Mouse (Mus musculus) hindbrain, embryonic 15.5 days (tissue): Measurements from ENCODE around the gene Prpf8. TPM values are rescaled to one million over a fixed set of nuclear protein-coding genes. Genes with fewer than 3 reads are reported as not detected.
A peak's percentile ranks its signal among the peaks of the same experiment; 100 is the strongest.

Experiments
- ATAC-seq: fragments of 200-750 bp; cut with Nextera tagmentation; 2 replicates; pipeline ENCODE4 v1.8.0; 2017; ENCODE audit warnings: low read depth, moderate number of reproducible peaks, moderate TSS enrichment; ENCODE audit not compliant: low FRiP score
- H3K27ac ChIP-seq: fragments of 300-500 bp; sonication (generic); replicated peaks from 2 replicates; pipeline ENCODE4 v1.5.1; 2015; ENCODE audit warnings: mild to moderate bottlenecking, inconsistent platforms
- H3K27me3 ChIP-seq: fragments of 300-500 bp; sonication (generic); 2 replicates; pipeline ENCODE4 v1.6.1; 2015; ENCODE audit warnings: control low read depth, inconsistent platforms
- H3K36me3 ChIP-seq: fragments of 300-500 bp; sonication (generic); 2 replicates; pipeline ENCODE4 v1.6.1; 2015; ENCODE audit warnings: control low read depth, inconsistent platforms
- H3K4me1 ChIP-seq: fragments of 300-500 bp; sonication (generic); replicated peaks from 2 replicates; pipeline ENCODE4 v1.6.1; 2015; ENCODE audit warnings: control low read depth, inconsistent platforms
- H3K4me2 ChIP-seq: fragments of 300-500 bp; sonication (generic); 2 replicates; pipeline ENCODE4 v1.6.1; 2015; ENCODE audit warnings: moderate library complexity, mild to moderate bottlenecking, inconsistent platforms
- H3K4me3 ChIP-seq: fragments of 300-500 bp; sonication (generic); 2 replicates; pipeline ENCODE4 v1.5.1; 2015; ENCODE audit warnings: mild to moderate bottlenecking, inconsistent platforms
- H3K9ac ChIP-seq: fragments of 300-500 bp; sonication (generic); 2 replicates; pipeline ENCODE4 v1.6.1; 2015; ENCODE audit warnings: inconsistent platforms
- H3K9me3 ChIP-seq: fragments of 300-500 bp; sonication (generic); 2 replicates; pipeline ENCODE4 v1.6.1; 2016; ENCODE audit warnings: control low read depth, inconsistent platforms
- WGBS: fragments of 180-500 bp; shearing (Covaris S2); methylation state at CpG from one replicate; pipeline ENCODE4 v1.1.7; 2015; 5-methylcytosine and 5-hydroxymethylcytosine counted together
- polyA plus RNA-seq: library from polyadenylated mRNA; unstranded; fragments of >200 nt; fragmentation: Nextera tagmentation; extraction: Ambion mirVana; gene quantifications from 2 replicates; pipeline ENCODE4 v1.2.1, GENCODE M21; 2015

Gene Prpf8
- polyA plus RNA-seq, 1 experiment from 2014 or later: 51.2 TPM

- Histone ChIP-seq H3K4me3 (peak overlapping the region; percentile 27), H3K36me3 (peaks cover 22% of the 10 kb centered on the region), H3K9ac (no peak overlapping the region), H3K9me3 (no peaks in the 10 kb centered on the region), H3K4me2 (peak overlapping the region; percentile 56), H3K4me1 (no peaks in the 10 kb centered on the region; the same call in none of the 2 replicates), H3K27ac (no peak overlapping the region), H3K27me3 (0 out of 2 replicates have a peak, but pooled peaks cover 4% of the 10 kb centered on the region)
- WGBS: 64% methylated on average over 7 of the region's 7 CpGs
- no peak for ATAC-seq
Observed at GRCm38 (mm10) chr11:75468410-75468809, 18.2 kb upstream of the Prpf8 start.

DNA sequence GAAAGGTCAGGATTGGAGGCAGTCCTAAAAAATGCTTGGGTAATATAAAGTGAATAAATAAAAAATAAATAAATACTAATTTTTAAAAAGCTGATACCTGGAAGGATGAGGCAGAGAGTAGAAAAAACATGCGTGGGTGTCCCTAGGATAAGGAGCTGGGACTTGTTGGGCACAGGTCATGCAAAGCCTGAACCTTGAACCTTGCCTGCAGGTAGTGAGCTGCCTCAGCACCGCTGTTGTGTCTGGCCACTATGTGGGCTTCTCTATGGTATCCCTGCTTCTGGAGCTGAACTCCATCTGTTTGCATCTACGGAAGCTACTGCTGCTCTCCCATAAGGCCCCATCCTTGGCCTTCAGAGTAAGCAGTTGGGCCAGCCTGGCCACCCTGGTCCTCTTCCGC, 17.4 kb upstream of the Prpf8 start:
- H3K27ac ChIP-seq: no peak overlapping the region
- 0 out of 2 replicates have a peak, but pooled peaks cover 4% of the 10 kb centered on the region for H3K27me3 ChIP-seq
- H3K4me2 ChIP-seq: no peak overlapping the region
- peaks cover 22% of the 10 kb centered on the region for H3K36me3 ChIP-seq
- ATAC-seq: no peak
- H3K9ac ChIP-seq: no peak overlapping the region
- H3K9me3 ChIP-seq: no peaks in the 10 kb centered on the region
- whole genome bisulfite sequencing: 93% methylated on average over 4 of the region's 4 CpGs
- no peak overlapping the region for H3K4me3 ChIP-seq
- no peaks in the 10 kb centered on the region; the same call in 1 of the 2 replicates for H3K4me1 ChIP-seq

DNA sequence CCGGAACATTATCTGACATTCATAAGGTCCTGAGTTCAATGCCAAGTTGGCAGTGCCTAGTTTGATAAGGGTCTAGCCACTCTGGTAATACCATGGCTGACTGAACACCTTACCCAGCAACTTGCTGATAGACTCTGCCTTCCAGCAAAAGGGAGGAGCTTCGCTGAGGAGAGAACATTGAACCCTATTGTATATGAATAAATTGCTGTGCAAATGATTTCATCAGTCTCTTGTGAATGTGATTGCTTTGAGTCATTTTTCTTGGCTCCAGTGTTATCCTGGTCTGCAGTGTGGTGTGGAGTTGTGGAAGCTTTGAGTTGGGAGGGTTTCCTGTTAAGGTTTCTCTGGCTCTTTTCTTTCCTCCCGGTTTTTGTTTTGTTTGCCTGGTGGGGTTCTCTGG, 15.9 kb upstream of the Prpf8 start:
- 91% methylated on average over 3 of the region's 3 CpGs for WGBS
- H3K36me3 ChIP-seq: peaks cover 8% of the 10 kb centered on the region
- H3K4me2 ChIP-seq: no peak overlapping the region
- no peak overlapping the region for H3K9ac ChIP-seq
- no peak overlapping the region for H3K27ac ChIP-seq
- H3K4me1 ChIP-seq: no peaks in the 10 kb centered on the region; the same call in 1 of the 2 replicates
- H3K4me3 ChIP-seq: no peak overlapping the region
- no peaks in the 10 kb centered on the region for H3K9me3 ChIP-seq
- 0 out of 2 replicates have a peak, but pooled peaks cover 4% of the 10 kb centered on the region for H3K27me3 ChIP-seq
- ATAC-seq: no peak

DNA sequence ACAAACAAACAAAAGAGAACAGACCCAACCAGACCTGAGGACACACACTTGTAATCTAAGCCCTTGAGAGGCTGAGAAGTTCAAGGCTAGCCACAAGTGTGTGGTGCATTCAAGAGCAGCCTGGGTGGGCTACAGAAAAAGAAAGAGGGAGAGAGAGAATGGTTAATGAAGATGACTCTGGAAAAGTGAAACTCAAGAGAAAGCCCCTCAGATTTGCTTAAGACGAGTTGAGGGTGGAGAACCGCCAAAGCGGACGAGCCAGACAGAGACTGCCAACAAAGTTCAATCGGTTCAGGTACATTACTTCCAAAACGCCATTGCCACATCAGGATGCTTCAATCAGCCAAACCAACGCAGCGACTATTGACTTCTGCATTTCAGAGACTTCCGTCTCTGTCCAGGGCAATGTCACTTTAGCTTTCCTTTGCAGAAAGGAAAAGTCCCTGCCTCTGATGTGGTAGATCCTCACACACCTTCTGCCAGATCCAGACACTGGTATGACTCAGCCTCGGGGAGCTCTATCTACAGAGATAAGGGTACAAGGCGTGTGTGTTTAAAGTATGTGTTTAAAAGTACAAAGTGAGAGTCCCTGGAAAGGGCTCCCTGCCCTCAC, 14.0 kb upstream of the Prpf8 start:
- H3K4me1 ChIP-seq: no peaks in the 10 kb centered on the region; the same call in 1 of the 2 replicates
- no peak overlapping the region for H3K4me2 ChIP-seq
- ATAC-seq: no peak
- H3K36me3 ChIP-seq: no peaks in the 10 kb centered on the region
- no peak overlapping the region for H3K9ac ChIP-seq
- no peak overlapping the region for H3K27ac ChIP-seq
- H3K27me3 ChIP-seq: 0 out of 2 replicates have a peak, but pooled peaks cover 4% of the 10 kb centered on the region
- WGBS: 88% methylated on average over 11 of the region's 11 CpGs
- H3K9me3 ChIP-seq: no peaks in the 10 kb centered on the region
- no peak overlapping the region for H3K4me3 ChIP-seq

GRCm38 (mm10) chr11:75473376-75473775, 13.2 kb upstream of the Prpf8 start:
- no peak overlapping the region for H3K4me3 ChIP-seq
- no peaks in the 10 kb centered on the region for H3K9me3 ChIP-seq
- no peaks in the 10 kb centered on the region for H3K4me1 ChIP-seq
- H3K36me3 ChIP-seq: no peaks in the 10 kb centered on the region
- no peak for ATAC-seq
- no peak overlapping the region for H3K4me2 ChIP-seq
- no peak overlapping the region for H3K9ac ChIP-seq
- no peak overlapping the region for H3K27ac ChIP-seq
- H3K27me3 ChIP-seq: 0 out of 2 replicates have a peak, but pooled peaks cover 4% of the 10 kb centered on the region
- 69% methylated on average over 7 of the region's 7 CpGs for WGBS

DNA sequence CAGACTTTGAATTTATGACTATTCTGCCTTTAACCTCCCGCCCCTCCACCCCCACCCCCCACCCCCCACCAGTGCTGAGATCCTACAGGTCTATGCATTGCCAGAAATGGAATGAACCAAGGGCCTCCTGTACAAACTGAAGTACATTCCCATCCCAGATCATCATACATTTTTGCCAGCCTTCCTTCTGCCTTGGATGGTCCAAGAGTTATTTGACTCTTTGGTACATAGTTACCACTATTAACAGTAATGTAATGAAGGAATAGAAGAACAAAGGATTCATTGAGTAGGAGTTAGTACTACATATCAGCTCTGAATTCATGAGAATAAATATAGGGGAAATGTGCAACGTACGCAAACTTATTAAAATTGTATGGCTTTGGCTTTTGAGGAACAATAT, 424 bp upstream of the Prpf8 start:
- Histone ChIP-seq H3K4me2 (peak overlapping the region; percentile 52), H3K27me3 (no peaks in the 10 kb centered on the region; the same call in 1 of the 2 replicates), H3K9ac (no peak overlapping the region), H3K9me3 (no peaks in the 10 kb centered on the region), H3K36me3 (peaks cover 20% of the 10 kb centered on the region), H3K27ac (peak overlapping the region; percentile 50; the same call in 1 of the 2 replicates), H3K4me3 (peak overlapping the region; percentile 90), H3K4me1 (peaks cover 13% of the 10 kb centered on the region)
- 24% methylated on average over 3 of the region's 3 CpGs for WGBS
- ATAC-seq: peak; percentile 59

GRCm38 (mm10) chr11:75487496-75487895, 880 bp downstream of the Prpf8 start:
- WGBS: 54% methylated on average over 6 of the region's 6 CpGs
- ATAC-seq: no peak
- H3K9me3 ChIP-seq: no peaks in the 10 kb centered on the region
- peak overlapping the region; percentile 79; the same call in 1 of the 2 replicates for H3K27ac ChIP-seq
- peak overlapping the region; percentile 90 for H3K4me3 ChIP-seq
- H3K36me3 ChIP-seq: peaks cover 33% of the 10 kb centered on the region
- peaks cover 13% of the 10 kb centered on the region for H3K4me1 ChIP-seq
- H3K4me2 ChIP-seq: peak overlapping the region; percentile 94
- H3K9ac ChIP-seq: peak overlapping the region; percentile 78
- no peaks in the 10 kb centered on the region; the same call in 1 of the 2 replicates for H3K27me3 ChIP-seq

DNA sequence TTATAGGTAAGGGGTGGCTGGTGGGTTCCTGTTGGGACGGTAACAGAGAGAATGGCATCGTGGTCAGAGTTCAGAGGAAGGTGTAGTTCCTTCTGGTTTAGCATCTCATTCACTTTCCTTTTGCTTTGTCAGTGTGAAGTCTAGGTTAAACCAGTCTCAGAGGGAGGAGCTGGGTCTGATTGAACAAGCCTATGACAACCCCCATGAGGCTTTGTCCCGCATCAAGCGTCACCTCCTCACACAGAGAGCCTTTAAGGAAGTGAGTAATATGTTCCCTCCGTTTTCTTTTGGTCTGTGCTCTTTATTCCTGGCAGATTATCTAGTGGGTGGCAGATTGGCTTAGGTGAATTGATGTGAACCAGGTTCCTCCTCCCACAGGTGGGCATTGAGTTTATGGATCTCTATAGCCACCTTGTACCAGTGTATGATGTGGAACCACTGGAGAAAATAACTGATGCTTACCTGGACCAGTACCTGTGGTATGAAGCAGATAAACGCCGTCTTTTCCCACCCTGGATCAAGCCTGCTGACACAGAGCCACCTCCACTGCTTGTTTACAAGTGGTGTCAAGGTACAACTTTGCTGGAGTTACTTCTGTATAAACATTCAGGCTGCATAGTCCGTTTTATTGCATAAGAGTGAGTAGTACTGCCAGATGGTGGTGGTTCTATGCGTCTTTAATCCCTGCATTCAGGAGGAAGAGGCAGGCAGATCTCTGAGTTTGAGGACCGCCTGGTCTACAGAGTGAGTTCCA, 7.9 kb downstream of the Prpf8 start:
- no peak for ATAC-seq
- Histone ChIP-seq H3K4me2 (no peak overlapping the region), H3K36me3 (peaks cover 100% of the 10 kb centered on the region), H3K27ac (no peak overlapping the region), H3K9ac (no peak overlapping the region), H3K4me1 (no peaks in the 10 kb centered on the region), H3K4me3 (no peak overlapping the region), H3K9me3 (no peaks in the 10 kb centered on the region), H3K27me3 (no peaks in the 10 kb centered on the region)
- WGBS: 92% methylated on average over 10 of the region's 10 CpGs

DNA sequence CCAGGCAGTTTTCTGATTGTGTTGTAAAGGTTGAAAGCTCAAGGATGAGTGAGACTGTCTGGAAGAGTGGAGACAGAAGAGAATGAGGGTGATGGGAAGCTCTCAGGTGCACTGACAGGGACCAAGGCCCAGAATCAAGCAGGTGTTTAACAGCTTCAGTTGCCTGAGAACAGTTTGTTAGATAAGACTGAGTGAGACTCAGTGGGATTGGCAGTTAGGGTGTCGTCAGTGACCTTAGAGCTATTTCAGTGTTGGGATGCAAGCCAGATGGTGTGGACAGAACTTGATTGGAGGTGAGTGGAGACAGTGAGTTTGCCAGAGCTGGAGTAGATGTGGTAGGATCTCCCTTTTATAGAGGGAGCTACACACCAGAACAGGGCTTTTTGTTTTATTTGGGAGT, 11.5 kb downstream of the Prpf8 start:
- 83% methylated on average over 1 of the region's 1 CpGs for WGBS
- Histone ChIP-seq H3K4me3 (no peak overlapping the region), H3K4me2 (no peak overlapping the region), H3K27ac (no peak overlapping the region), H3K36me3 (peaks cover 99% of the 10 kb centered on the region), H3K4me1 (no peaks in the 10 kb centered on the region), H3K9me3 (no peaks in the 10 kb centered on the region), H3K27me3 (no peaks in the 10 kb centered on the region), H3K9ac (no peak overlapping the region)
- no peak for ATAC-seq

- Histone ChIP-seq H3K36me3 (peaks cover 60% of the 10 kb centered on the region), H3K27ac (no peak overlapping the region), H3K4me2 (no peak overlapping the region), H3K9ac (no peak overlapping the region), H3K9me3 (no peaks in the 10 kb centered on the region), H3K4me3 (no peak overlapping the region), H3K27me3 (no peaks in the 10 kb centered on the region), H3K4me1 (peaks cover 20% of the 10 kb centered on the region)
- ATAC-seq: no peak
- WGBS: 98% methylated on average over 4 of the region's 4 CpGs
Observed at GRCm38 (mm10) chr11:75508162-75508561, 21.5 kb downstream of the Prpf8 start.

- Histone ChIP-seq H3K4me1 (peaks cover 20% of the 10 kb centered on the region), H3K9ac (no peak overlapping the region), H3K4me3 (no peak overlapping the region), H3K27ac (no peak overlapping the region), H3K36me3 (peaks cover 53% of the 10 kb centered on the region), H3K9me3 (no peaks in the 10 kb centered on the region), H3K4me2 (no peak overlapping the region), H3K27me3 (no peaks in the 10 kb centered on the region)
- WGBS: 77% methylated on average over 8 of the region's 8 CpGs
- ATAC-seq: no peak
Observed at GRCm38 (mm10) chr11:75508904-75509303, 22.3 kb downstream of the Prpf8 start.
